Mouse (Mus musculus) midbrain, embryonic 13.5 days (tissue): ENCODE measurements around the gene Gm44965. TPM values are rescaled to one million over a fixed set of nuclear protein-coding genes. Genes with fewer than 3 reads are reported as not detected.

Experiments used
- ATAC-seq: fragments of 200-750 bp; cut with Nextera tagmentation; 2 replicates; pipeline ENCODE4 v1.8.0; 2017; ENCODE audit warnings: mild to moderate bottlenecking, moderate TSS enrichment, moderate library complexity
- H3K27ac ChIP-seq: fragments of 300-500 bp; sonication (generic); 2 replicates; pipeline ENCODE4 v1.5.1; 2015; ENCODE audit warnings: inconsistent platforms, mild to moderate bottlenecking, moderate library complexity
- H3K27me3 ChIP-seq: fragments of 300-500 bp; sonication (generic); 2 replicates; pipeline ENCODE4 v1.6.1; 2015; ENCODE audit warnings: mild to moderate bottlenecking, inconsistent platforms
- H3K36me3 ChIP-seq: fragments of 300-500 bp; sonication (generic); 2 replicates; pipeline ENCODE4 v1.6.1; 2015; ENCODE audit warnings: mild to moderate bottlenecking, inconsistent platforms
- H3K4me1 ChIP-seq: fragments of 300-500 bp; sonication (generic); replicated peaks from 2 replicates; pipeline ENCODE4 v1.6.1; 2015; ENCODE audit warnings: inconsistent platforms
- H3K4me2 ChIP-seq: fragments of 300-500 bp; sonication (generic); replicated peaks from 2 replicates; pipeline ENCODE4 v1.6.1; 2015; ENCODE audit warnings: moderate library complexity, mild to moderate bottlenecking, inconsistent platforms
- H3K4me3 ChIP-seq: fragments of 300-500 bp; sonication (generic); replicated peaks from 2 replicates; pipeline ENCODE4 v1.5.1; 2015; ENCODE audit warnings: mild to moderate bottlenecking, inconsistent platforms
- H3K9ac ChIP-seq: fragments of 300-500 bp; sonication (generic); replicated peaks from 2 replicates; pipeline ENCODE4 v1.6.1; 2015; ENCODE audit warnings: mild to moderate bottlenecking, inconsistent platforms
- H3K9me3 ChIP-seq: fragments of 300-500 bp; sonication (generic); 2 replicates; pipeline ENCODE4 v1.6.1; 2016; ENCODE audit warnings: mild to moderate bottlenecking, inconsistent platforms
- WGBS: fragments of 180-500 bp; shearing (Covaris S2); methylation state at CpG from one replicate; pipeline ENCODE4 v1.1.7; 2015; 5-methylcytosine and 5-hydroxymethylcytosine counted together
- polyA plus RNA-seq: library from polyadenylated mRNA; unstranded; fragments of >200 nt; fragmentation: Nextera tagmentation; extraction: Ambion mirVana; gene quantifications from 2 replicates; pipeline ENCODE4 v1.2.1, GENCODE M21; 2015

Gene Gm44965
- polyA plus RNA-seq, 1 experiment from 2014 or later: 1.0 TPM

GRCm38 (mm10) chr6:48648779-48649178 lies 55.0 kb downstream of the Gm44965 start:
- no peaks in the 10 kb centered on the region for H3K4me1 ChIP-seq
- ATAC-seq: no peak
- 89% methylated on average over 4 of the region's 4 CpGs for WGBS
- H3K27ac ChIP-seq: no peak overlapping the region
- no peaks in the 10 kb centered on the region for H3K9me3 ChIP-seq
- H3K4me2 ChIP-seq: no peak overlapping the region
- no peak overlapping the region for H3K9ac ChIP-seq
- H3K4me3 ChIP-seq: no peak overlapping the region
- no peaks in the 10 kb centered on the region for H3K36me3 ChIP-seq
- H3K27me3 ChIP-seq: no peaks in the 10 kb centered on the region

GRCm38 (mm10) chr6:48650041-48650440 lies 56.3 kb downstream of the Gm44965 start:
- no peaks in the 10 kb centered on the region for H3K9me3 ChIP-seq
- ATAC-seq: no peak
- WGBS: 90% methylated on average over 9 of the region's 9 CpGs
- no peak overlapping the region for H3K9ac ChIP-seq
- no peaks in the 10 kb centered on the region for H3K4me1 ChIP-seq
- no peak overlapping the region for H3K4me2 ChIP-seq
- H3K27ac ChIP-seq: no peak overlapping the region
- H3K4me3 ChIP-seq: no peak overlapping the region
- H3K27me3 ChIP-seq: no peaks in the 10 kb centered on the region
- H3K36me3 ChIP-seq: no peaks in the 10 kb centered on the region

GRCm38 (mm10) chr6:48658721-48659120 lies 65.0 kb downstream of the Gm44965 start:
- H3K27ac ChIP-seq: no peak overlapping the region
- no peak overlapping the region for H3K4me3 ChIP-seq
- no peaks in the 10 kb centered on the region for H3K36me3 ChIP-seq
- no peaks in the 10 kb centered on the region for H3K9me3 ChIP-seq
- 86% methylated on average over 5 of the region's 5 CpGs for WGBS
- no peak overlapping the region for H3K9ac ChIP-seq
- H3K27me3 ChIP-seq: no peaks in the 10 kb centered on the region
- no peak for ATAC-seq
- H3K4me2 ChIP-seq: no peak overlapping the region
- H3K4me1 ChIP-seq: no peaks in the 10 kb centered on the region

DNA sequence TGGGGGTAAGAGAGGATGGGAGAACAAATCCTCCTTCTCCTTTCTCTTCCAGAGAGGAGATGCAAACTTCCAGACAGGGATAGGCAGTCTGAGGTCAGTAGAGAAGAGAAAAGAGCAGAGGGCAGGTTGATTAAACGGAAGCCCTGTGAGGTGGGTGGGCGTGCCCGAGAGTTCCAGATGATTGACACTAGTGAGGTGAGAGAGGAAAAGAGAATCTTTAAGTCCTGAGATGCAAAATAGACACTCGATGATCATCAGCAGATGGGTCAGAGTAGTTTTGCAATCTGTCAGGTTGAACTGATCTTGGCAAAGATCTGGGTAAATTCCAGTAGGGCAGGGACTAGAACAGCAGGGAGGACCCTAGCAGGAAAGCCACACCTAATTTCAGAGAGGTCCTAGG lies 71.0 kb downstream of the Gm44965 start:
- 86% methylated on average over 4 of the region's 4 CpGs for WGBS
- no peak for ATAC-seq

GRCm38 (mm10) chr6:48665471-48665870 lies 71.7 kb downstream of the Gm44965 start:
- ATAC-seq: no peak
- WGBS: 90% methylated on average over 9 of the region's 9 CpGs
- H3K4me2 ChIP-seq: no peak overlapping the region

More for the DNA sequence above, 71.0 kb downstream of the Gm44965 start:
- Histone ChIP-seq H3K4me1 (no peaks in the 10 kb centered on the region), H3K9ac (no peak overlapping the region), H3K4me3 (no peak overlapping the region), H3K4me2 (no peak overlapping the region), H3K9me3 (no peaks in the 10 kb centered on the region), H3K27ac (no peak overlapping the region), H3K36me3 (no peaks in the 10 kb centered on the region), H3K27me3 (no peaks in the 10 kb centered on the region)

GRCm38 (mm10) chr6:48666159-48666586 lies 72.4 kb downstream of the Gm44965 start:
- H3K9me3 ChIP-seq: no peaks in the 10 kb centered on the region
- no peak overlapping the region for H3K4me3 ChIP-seq
- no peaks in the 10 kb centered on the region for H3K27me3 ChIP-seq
- no peak overlapping the region for H3K4me2 ChIP-seq
- H3K4me1 ChIP-seq: no peaks in the 10 kb centered on the region
- no peak overlapping the region for H3K27ac ChIP-seq
- H3K9ac ChIP-seq: no peak overlapping the region
- no peak for ATAC-seq
- H3K36me3 ChIP-seq: no peaks in the 10 kb centered on the region
- WGBS: 73% methylated on average over 7 of the region's 7 CpGs

More at GRCm38 (mm10) chr6:48665471-48665870, 71.7 kb downstream of the Gm44965 start:
- Histone ChIP-seq H3K9ac (no peak overlapping the region), H3K27me3 (no peaks in the 10 kb centered on the region), H3K4me3 (no peak overlapping the region), H3K4me1 (no peaks in the 10 kb centered on the region), H3K9me3 (no peaks in the 10 kb centered on the region), H3K27ac (no peak overlapping the region), H3K36me3 (no peaks in the 10 kb centered on the region)

- H3K36me3 ChIP-seq: no peaks in the 10 kb centered on the region
- ATAC-seq: no peak
Observed at GRCm38 (mm10) chr6:48668022-48668421, 74.3 kb downstream of the Gm44965 start.

More at GRCm38 (mm10) chr6:48668022-48668421, 74.3 kb downstream of the Gm44965 start:
- no peak overlapping the region for H3K9ac ChIP-seq
- H3K27ac ChIP-seq: no peak overlapping the region
- H3K27me3 ChIP-seq: no peaks in the 10 kb centered on the region
- H3K4me3 ChIP-seq: no peak overlapping the region
- H3K4me1 ChIP-seq: no peaks in the 10 kb centered on the region
- H3K9me3 ChIP-seq: no peaks in the 10 kb centered on the region
- H3K4me2 ChIP-seq: no peak overlapping the region

Other genes starting within 250 kb of the Gm44965 start
- gene Krba1, start 198.4 kb upstream of the Gm44965 start, polyA plus RNA-seq: 28.7 and 29.0 TPM in 2 replicates
- gene Zfp467, start 148.1 kb upstream of the Gm44965 start, polyA plus RNA-seq: 23.6 and 24.3 TPM in 2 replicates
- gene Sspo, start 145.7 kb upstream of the Gm44965 start, polyA plus RNA-seq: 0.18 and 0.22 TPM in 2 replicates
- gene Atp6v0e2, start 56.3 kb upstream of the Gm44965 start, polyA plus RNA-seq: 174 and 176 TPM in 2 replicates
- 20.8 and 21.2 TPM in 2 replicates for gene Lrrc61, start 39.1 kb upstream of the Gm44965 start, polyA plus RNA-seq
- gene Rarres2, start 21.2 kb upstream of the Gm44965 start, polyA plus RNA-seq: 2.5 and 2.9 TPM in 2 replicates
- not detected in 2 replicates for gene Gm45021, start 4.3 kb upstream of the Gm44965 start, polyA plus RNA-seq
- 44.6 and 47.2 TPM in 2 replicates for gene Repin1, start 58 bp upstream of the Gm44965 start, polyA plus RNA-seq
- gene Zfp775, start 8.1 kb downstream of the Gm44965 start, polyA plus RNA-seq: 14.6 and 17.8 TPM in 2 replicates
- gene AI854703, start 32.8 kb downstream of the Gm44965 start, polyA plus RNA-seq: 6.5 and 7.6 TPM in 2 replicates
- 0.46 and 0.53 TPM in 2 replicates for gene Gimap8, start 53.3 kb downstream of the Gm44965 start, polyA plus RNA-seq
- gene Gimap9, start 82.2 kb downstream of the Gm44965 start, polyA plus RNA-seq: 1.0 and 2.2 TPM in 2 replicates
- 1.2 and 2.1 TPM in 2 replicates for gene Gimap4, start 90.6 kb downstream of the Gm44965 start, polyA plus RNA-seq
- 5.4 and 7.0 TPM in 2 replicates for gene Gimap6, start 114.3 kb downstream of the Gm44965 start, polyA plus RNA-seq
- not detected in 2 replicates for gene Gm28053, start 124.7 kb downstream of the Gm44965 start, polyA plus RNA-seq
- gene Gimap7, start 124.7 kb downstream of the Gm44965 start, polyA plus RNA-seq: not detected in 2 replicates
- 3.0 and 5.2 TPM in 2 replicates for gene Gimap1, start 145.1 kb downstream of the Gm44965 start, polyA plus RNA-seq
- 0.94 and 0.98 TPM in 2 replicates for gene Gimap5, start 152.3 kb downstream of the Gm44965 start, polyA plus RNA-seq
- not detected in 2 replicates for gene Gimap3, start 176.9 kb downstream of the Gm44965 start, polyA plus RNA-seq
- 16.4 and 19.4 TPM in 2 replicates for gene Tmem176a, start 247.0 kb downstream of the Gm44965 start, polyA plus RNA-seq
- gene Tmem176b, start 247.6 kb downstream of the Gm44965 start, polyA plus RNA-seq: 93.2 and 108 TPM in 2 replicates